In genomic region chr2:180170806-180171521, GRCm38 (mm10) we compare ENCODE assay signal across 8 mouse cellular contexts. TPM values are rescaled to one million over a fixed set of nuclear protein-coding genes. Genes with fewer than 3 reads are reported as not detected.
DNase-seq lines count a peak whose midpoint lies in the region; ATAC-seq and TF ChIP-seq lines count a peak whose summit lies in the region.

Adrm1 (plus strand) TSS chr2:180171485.

- H3K9ac ChIP-seq in embryonic facial prominence, embryonic 13.5 days = peak within 1 kb of the TSS; percentile 98
- peak within 1 kb of the TSS; percentile 100 for H3K9ac ChIP-seq in heart, adult 2 months (ENCODE audit: low read depth, low read length)
- peak within 1 kb of the TSS; percentile 97 for H3K9ac ChIP-seq in limb, embryonic 13.5 days
- H3K9ac ChIP-seq in midbrain, embryonic 16.5 days (ENCODE audit: low read depth, low read length) = peak within 1 kb of the TSS; percentile 98

- TF ChIP-seq CTCF in heart, adult 2 months (IDR thresholded peaks at IDR 0.05) = peak; percentile 98

- TF ChIP-seq POLR2A in heart, adult 2 months (IDR thresholded peaks at IDR 0.05; ENCODE audit: insufficient read depth, low read depth, low read length) = no peak

- H3K4me2 ChIP-seq in embryonic facial prominence, embryonic 13.5 days = peak within 1 kb of the TSS; percentile 99
- H3K4me2 ChIP-seq in limb, embryonic 13.5 days (replicated peaks) = peak within 1 kb of the TSS; percentile 99
- H3K4me2 ChIP-seq in midbrain, embryonic 16.5 days (ENCODE audit: low read length) = peak within 1 kb of the TSS; percentile 100

- peak within 1 kb of the TSS; percentile 85 for H3K27ac ChIP-seq in embryonic facial prominence, embryonic 13.5 days
- H3K27ac ChIP-seq in heart, adult 2 months = peak within 1 kb of the TSS; percentile 93
- peak within 1 kb of the TSS; percentile 85 for H3K27ac ChIP-seq in limb, embryonic 13.5 days
- H3K27ac ChIP-seq in midbrain, embryonic 16.5 days (ENCODE audit: low read length) = peak within 1 kb of the TSS; percentile 90

- no peaks in the 10 kb centered on the region for H3K9me3 ChIP-seq in embryonic facial prominence, embryonic 13.5 days
- no peaks in the 10 kb centered on the region for H3K9me3 ChIP-seq in limb, embryonic 13.5 days
- no peaks in the 10 kb centered on the region for H3K9me3 ChIP-seq in midbrain, embryonic 16.5 days (replicated peaks; ENCODE audit: control insufficient read depth, low read length, poor library complexity, severe bottlenecking)

- ATAC-seq in embryonic facial prominence, embryonic 13.5 days (ENCODE audit: insufficient number of reproducible peaks, insufficient read depth, low FRiP score, low TSS enrichment, low read depth) = peak; percentile 96
- peak; percentile 98 for ATAC-seq in limb, embryonic 13.5 days (ENCODE audit: low FRiP score, low read depth)
- ATAC-seq in midbrain, embryonic 16.5 days = peak; percentile 99

- WGBS in embryonic facial prominence, embryonic 13.5 days = 5% methylated on average over 41 of the region's 41 CpGs
- WGBS in heart, adult 2 months = 7% methylated on average over 41 of the region's 41 CpGs
- 3% methylated on average over 41 of the region's 41 CpGs for WGBS in limb, embryonic 13.5 days
- 6% methylated on average over 41 of the region's 41 CpGs for WGBS in midbrain, embryonic 16.5 days

- H3K36me3 ChIP-seq in embryonic facial prominence, embryonic 13.5 days = peaks cover 30% of the 10 kb centered on the region
- no peaks in the 10 kb centered on the region for H3K36me3 ChIP-seq in heart, adult 2 months (ENCODE audit: control insufficient read depth, insufficient read depth, low read length)
- peaks cover 30% of the 10 kb centered on the region for H3K36me3 ChIP-seq in limb, embryonic 13.5 days
- H3K36me3 ChIP-seq in midbrain, embryonic 16.5 days (ENCODE audit: control insufficient read depth, insufficient read depth, low read length) = peaks cover 19% of the 10 kb centered on the region

- DNase-seq in 3134 (ENCODE audit: extremely low read depth, insufficient read length, low spot score) = peak; percentile 97
- DNase-seq in adrenal gland, postnatal 36 days = peak; percentile 98
- DNase-seq in heart, adult 2 months = peak; percentile 99
- peak; percentile 96 to 97 for DNase-seq in kidney, adult 8-10 months
- DNase-seq in spleen, postnatal 10 days (ENCODE audit: low spot score in 2 of 2) = peak; percentile 97

- peaks cover 21% of the 10 kb centered on the region for H3K4me1 ChIP-seq in embryonic facial prominence, embryonic 13.5 days
- peaks cover 14% of the 10 kb centered on the region for H3K4me1 ChIP-seq in heart, adult 2 months (ENCODE audit: control insufficient read depth, insufficient read depth, low read length)
- peaks cover 20% of the 10 kb centered on the region for H3K4me1 ChIP-seq in limb, embryonic 13.5 days
- H3K4me1 ChIP-seq in midbrain, embryonic 16.5 days (ENCODE audit: control insufficient read depth, insufficient read depth, low read length) = peaks cover 22% of the 10 kb centered on the region

- H3K27me3 ChIP-seq in embryonic facial prominence, embryonic 13.5 days = no peaks in the 10 kb centered on the region
- no peaks in the 10 kb centered on the region for H3K27me3 ChIP-seq in heart, adult 2 months (ENCODE audit: control insufficient read depth, insufficient read depth, low read length)
- no peaks in the 10 kb centered on the region for H3K27me3 ChIP-seq in limb, embryonic 13.5 days
- no peaks in the 10 kb centered on the region for H3K27me3 ChIP-seq in midbrain, embryonic 16.5 days (ENCODE audit: control insufficient read depth, insufficient read depth, low read depth, low read length)

- H3K79me2 ChIP-seq in heart, adult 2 months (replicated peaks; ENCODE audit: control insufficient read depth, insufficient read depth, low read length) = no peaks in the 10 kb centered on the region

- intact Hi-C loops in heart, adult 2 months (cut with DNase I) = loop anchor here (1.0 to 2.0 kb wide), 2 partner anchors 52 to 80 kb away; partner anchors contain the start of gene Osbpl2

- TF ChIP-seq EP300 in heart, adult 2 months (IDR thresholded peaks at IDR 0.05; ENCODE audit: insufficient read depth, low read depth, low read length) = peak; percentile 65; the same call in 1 of the 2 replicates

- H3K4me3 ChIP-seq in embryonic facial prominence, embryonic 13.5 days = peak within 1 kb of the TSS; percentile 98
- peak within 1 kb of the TSS; percentile 87 for H3K4me3 ChIP-seq in heart, adult 2 months
- H3K4me3 ChIP-seq in limb, embryonic 13.5 days = peak within 1 kb of the TSS; percentile 98
- peak within 1 kb of the TSS; percentile 95 for H3K4me3 ChIP-seq in midbrain, embryonic 16.5 days (ENCODE audit: low read depth, low read length)

RNA-seq across cellular contexts. Expression of gene Adrm1, which starts in this region (rescaled TPM):
- 100 to 1,000 TPM; 148 to 182 TPM for total RNA-seq in adrenal gland, postnatal 36 days (2021)
- 168 and 190 TPM in 2 replicates for polyA plus RNA-seq in embryonic facial prominence, embryonic 13.5 days (2015; fragmentation: Nextera tagmentation; extraction: Ambion mirVana)
- total RNA-seq in heart, adult 2 months (2021) = 10 to 100 TPM; 79.2 to 89.0 TPM
- 56.6 and 76.0 TPM in 2 replicates for polyA plus RNA-seq in heart, adult 2 months (2012; rRNA removed)
- polyA plus RNA-seq in limb, embryonic 13.5 days (2015; fragmentation: Nextera tagmentation; extraction: Ambion mirVana) = 196 and 199 TPM in 2 replicates
- polyA plus RNA-seq in midbrain, embryonic 16.5 days (2015; fragmentation: Nextera tagmentation; extraction: Ambion mirVana) = 201 and 206 TPM in 2 replicates

Comparison
In these comparisons a context has a peak if more than half of its experiments do, and no peak if none do; other contexts are left out.
1. Peak in every context shown above with its lines: DNase-seq, ATAC-seq, H3K4me3 ChIP-seq and H3K27ac ChIP-seq.